Mouse (Mus musculus): ENCODE results near the gene Naif1.

DNA sequence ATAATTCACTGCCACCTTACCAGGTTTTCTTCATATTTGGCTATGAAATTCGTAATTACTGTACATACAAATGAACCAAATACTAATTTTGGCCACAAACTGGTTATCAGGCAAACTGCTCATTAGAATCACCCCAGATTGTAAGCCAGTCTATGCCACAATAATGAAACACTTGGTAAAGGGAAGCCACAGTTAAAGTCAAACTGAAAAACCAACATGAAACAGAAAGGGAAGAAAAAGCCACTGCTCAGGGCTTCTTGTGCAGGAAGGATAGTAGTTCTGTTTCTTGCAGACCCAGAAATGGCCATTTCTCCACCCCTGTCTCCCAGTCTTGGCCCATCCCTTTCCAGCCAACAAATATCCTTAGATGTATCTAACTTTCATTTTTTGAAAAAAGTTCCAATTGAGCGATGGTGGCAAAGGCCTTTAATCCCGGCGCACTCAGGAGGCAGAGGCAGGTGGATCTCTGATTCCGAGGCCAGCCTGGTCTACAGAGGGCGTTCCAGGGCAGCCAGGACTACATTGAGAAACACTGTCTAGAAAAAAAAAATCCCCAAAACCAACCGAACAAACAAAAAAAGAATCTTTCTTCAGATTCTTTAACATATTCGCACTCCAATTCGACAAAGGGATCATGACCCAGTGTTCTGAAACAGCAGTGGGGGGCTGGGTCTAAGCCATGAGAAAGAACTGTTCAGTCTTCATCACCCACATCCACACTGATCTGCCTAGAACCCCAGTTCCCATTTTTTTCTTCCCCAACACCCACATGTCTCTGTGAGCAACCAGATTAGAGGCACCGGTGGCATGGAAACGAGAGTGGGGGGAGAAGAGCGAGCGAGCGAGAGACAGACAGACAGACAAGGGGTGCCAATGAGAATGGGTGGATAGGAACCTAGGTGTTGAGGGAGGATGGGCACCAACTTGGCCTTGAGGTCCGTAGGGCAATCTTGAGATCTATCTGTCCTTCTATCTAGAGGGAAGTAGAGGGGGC is at the start of gene Naif1:
- no peak for TF ChIP-seq CTCF (IDR thresholded peaks at IDR 0.05; ENCODE audit: control insufficient read depth, insufficient read depth, insufficient read length)
- no peak for TF ChIP-seq MAX (IDR thresholded peaks at IDR 0.05)
- no peak for TF ChIP-seq MYOG (IDR thresholded peaks at IDR 0.05; ENCODE audit: control insufficient read depth, extremely low read depth, insufficient read length)
- TF ChIP-seq USF1 (IDR thresholded peaks at IDR 0.05; ENCODE audit: low read depth), result no peak
- TF ChIP-seq CEBPB (IDR thresholded peaks at IDR 0.05; ENCODE audit: low read depth), result no peak
- no peak for TF ChIP-seq MYOD1 (IDR thresholded peaks at IDR 0.05; ENCODE audit: control insufficient read depth, insufficient read length, low read depth)
- TF ChIP-seq FOSL1 (IDR thresholded peaks at IDR 0.05; ENCODE audit: insufficient read depth, low read length, poor library complexity, severe bottlenecking), result no peak
